Mouse (Mus musculus): Measurements from ENCODE around the gene Krt26. TPM values are rescaled to one million over a fixed set of nuclear protein-coding genes. Genes with fewer than 3 reads are reported as not detected.
A peak's percentile ranks its signal among the peaks of the same experiment; 100 is the strongest.

Gene Krt26
- polyA plus RNA-seq, 1 experiment from 2014 or later: 0.12 TPM

DNA sequence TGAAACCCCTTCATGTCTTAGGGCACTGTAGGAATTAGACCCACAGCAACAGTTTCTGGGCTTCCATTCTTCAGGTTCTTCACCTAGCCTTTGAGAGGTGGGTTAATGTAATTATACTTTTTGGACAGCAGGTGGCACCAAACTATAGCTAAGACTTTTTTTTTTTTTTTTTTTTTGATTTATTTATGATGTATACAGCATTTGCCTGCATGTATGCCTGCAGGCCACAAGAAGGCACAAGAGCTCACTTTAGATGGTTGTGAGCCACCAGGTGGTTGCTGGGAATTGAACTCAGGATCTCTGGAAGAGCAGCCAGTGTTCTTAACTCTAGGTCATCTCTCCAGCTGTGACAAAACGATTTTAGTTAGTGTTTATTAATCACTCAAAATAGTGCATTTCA is 26.9 kb downstream of the Krt26 start:
- ATAC-seq (ENCODE audit: low FRiP score) (no peak), DNase-seq (ENCODE audit: low spot score) (peak; percentile 62)
- no peaks in the 10 kb centered on the region for H3K4me1 ChIP-seq (replicated peaks; ENCODE audit: control insufficient read depth, insufficient read depth, low read length)
- 96% methylated on average over 1 of the region's 1 CpGs for WGBS
- no peak overlapping the region for H3K9ac ChIP-seq (ENCODE audit: low read depth, low read length)
- no peaks in the 10 kb centered on the region for H3K9me3 ChIP-seq (ENCODE audit: control insufficient read depth, low read length)
- H3K36me3 ChIP-seq (ENCODE audit: control insufficient read depth, insufficient read depth, low read length): no peaks in the 10 kb centered on the region
- no peak overlapping the region for H3K4me3 ChIP-seq (ENCODE audit: low read depth, low read length)
- no peak overlapping the region for H3K4me2 ChIP-seq (replicated peaks; ENCODE audit: low read depth, low read length)
- no peak overlapping the region for H3K27ac ChIP-seq (ENCODE audit: low read depth, low read length)
- H3K27me3 ChIP-seq (ENCODE audit: control insufficient read depth, insufficient read depth, low read length): no peaks in the 10 kb centered on the region

GRCm38 (mm10) chr11:99307579-99307978 is 30.2 kb downstream of the Krt26 start:
- Histone ChIP-seq H3K4me2 (replicated peaks; ENCODE audit: low read depth, low read length) (no peak overlapping the region), H3K9ac (ENCODE audit: low read depth, low read length) (no peak overlapping the region), H3K4me1 (replicated peaks; ENCODE audit: control insufficient read depth, insufficient read depth, low read length) (no peaks in the 10 kb centered on the region), H3K9me3 (ENCODE audit: control insufficient read depth, low read length) (no peaks in the 10 kb centered on the region), H3K27ac (ENCODE audit: low read depth, low read length) (no peak overlapping the region), H3K4me3 (ENCODE audit: low read depth, low read length) (no peak overlapping the region), H3K36me3 (ENCODE audit: control insufficient read depth, insufficient read depth, low read length) (no peaks in the 10 kb centered on the region), H3K27me3 (ENCODE audit: control insufficient read depth, insufficient read depth, low read length) (no peaks in the 10 kb centered on the region)
- DNase-seq (ENCODE audit: low spot score) (peak; percentile 79), ATAC-seq (ENCODE audit: low FRiP score) (no peak)
- WGBS: 41% methylated on average over 2 of the region's 2 CpGs

- DNase-seq (ENCODE audit: low spot score) (no peak), ATAC-seq (ENCODE audit: low FRiP score) (no peak)
- no peak overlapping the region for H3K4me2 ChIP-seq (replicated peaks; ENCODE audit: low read depth, low read length)
- H3K9ac ChIP-seq (ENCODE audit: low read depth, low read length): no peak overlapping the region
- WGBS: 66% methylated on average over 5 of the region's 5 CpGs
- no peaks in the 10 kb centered on the region for H3K9me3 ChIP-seq (ENCODE audit: control insufficient read depth, low read length)
- no peaks in the 10 kb centered on the region for H3K27me3 ChIP-seq (ENCODE audit: control insufficient read depth, insufficient read depth, low read length)
- H3K36me3 ChIP-seq (ENCODE audit: control insufficient read depth, insufficient read depth, low read length): no peaks in the 10 kb centered on the region
- H3K4me1 ChIP-seq (replicated peaks; ENCODE audit: control insufficient read depth, insufficient read depth, low read length): no peaks in the 10 kb centered on the region
- H3K27ac ChIP-seq (ENCODE audit: low read depth, low read length): no peak overlapping the region
- no peak overlapping the region for H3K4me3 ChIP-seq (ENCODE audit: low read depth, low read length)
These were observed 42.7 kb downstream of the Krt26 start for GRCm38 (mm10) chr11:99295039-99295438.

DNA sequence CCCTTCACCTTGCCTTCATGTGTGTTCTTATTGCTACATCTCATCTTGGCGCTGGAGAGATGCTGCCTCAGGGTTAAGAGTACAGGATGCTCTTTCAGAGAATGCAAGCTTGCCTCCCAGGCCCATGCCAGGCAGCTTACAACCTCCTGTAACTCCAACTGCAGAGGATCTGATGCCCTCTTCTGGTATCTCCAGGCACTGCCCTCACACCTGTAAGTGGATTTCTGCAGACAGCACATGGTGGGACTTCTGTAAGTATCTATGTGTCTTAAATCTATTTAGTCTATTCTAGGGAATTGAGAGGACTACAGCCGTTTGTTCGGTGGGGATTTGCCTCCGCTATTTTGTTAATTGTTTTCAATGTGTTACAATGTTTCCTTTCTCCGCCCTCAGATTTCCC is 44.9 kb downstream of the Krt26 start:
- WGBS: 56% methylated on average over 5 of the region's 5 CpGs

DNA sequence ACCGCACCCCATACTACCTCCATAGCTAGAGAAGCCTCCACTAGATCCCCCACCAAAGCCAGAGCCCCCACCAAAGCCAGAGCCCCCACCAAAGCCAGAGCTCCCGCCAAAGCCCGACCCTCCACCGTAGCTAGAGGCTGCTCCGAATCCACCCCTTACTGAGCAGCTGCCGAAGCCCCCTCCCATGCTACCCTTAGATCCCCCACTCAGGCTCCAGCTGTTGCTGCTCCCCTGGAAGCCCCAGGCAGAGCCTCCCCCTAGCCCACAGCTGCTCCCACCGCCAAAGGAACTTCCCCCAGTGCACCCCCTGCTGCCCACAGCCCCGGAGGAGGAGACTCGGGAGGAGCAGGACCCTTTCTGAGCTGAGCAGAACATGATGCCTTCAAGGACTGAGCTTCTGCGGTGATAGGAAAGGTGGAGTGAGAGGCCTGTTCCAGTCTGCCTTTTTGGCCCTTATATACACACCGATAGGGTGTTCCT is 52.9 kb downstream of the Krt26 start, which contains the start of gene Krt24:
Krt24 (minus strand) TSS at position 430 of the 480 bp plus-strand sequence.
- WGBS: 44% methylated on average over 11 of the region's 11 CpGs
- ATAC-seq (ENCODE audit: low FRiP score) (no peak), DNase-seq (ENCODE audit: low spot score) (no peak)
- Histone ChIP-seq H3K27ac (ENCODE audit: low read depth, low read length) (no peak within 1 kb of the TSS), H3K4me3 (ENCODE audit: low read depth, low read length) (no peak within 1 kb of the TSS), H3K4me1 (replicated peaks; ENCODE audit: control insufficient read depth, insufficient read depth, low read length) (peaks cover 3% of the 10 kb centered on the region; the same call in 1 of the 2 replicates), H3K36me3 (ENCODE audit: control insufficient read depth, insufficient read depth, low read length) (no peaks in the 10 kb centered on the region), H3K27me3 (ENCODE audit: control insufficient read depth, insufficient read depth, low read length) (no peaks in the 10 kb centered on the region), H3K4me2 (replicated peaks; ENCODE audit: low read depth, low read length) (no peak within 1 kb of the TSS), H3K9ac (ENCODE audit: low read depth, low read length) (no peak within 1 kb of the TSS), H3K9me3 (ENCODE audit: control insufficient read depth, low read length) (no peaks in the 10 kb centered on the region)

More for the DNA sequence above, 44.9 kb downstream of the Krt26 start:
- Histone ChIP-seq H3K36me3 (ENCODE audit: control insufficient read depth, insufficient read depth, low read length) (no peaks in the 10 kb centered on the region), H3K4me1 (replicated peaks; ENCODE audit: control insufficient read depth, insufficient read depth, low read length) (no peaks in the 10 kb centered on the region), H3K27ac (ENCODE audit: low read depth, low read length) (no peak overlapping the region), H3K4me2 (replicated peaks; ENCODE audit: low read depth, low read length) (no peak overlapping the region), H3K4me3 (ENCODE audit: low read depth, low read length) (no peak overlapping the region), H3K9ac (ENCODE audit: low read depth, low read length) (no peak overlapping the region), H3K9me3 (ENCODE audit: control insufficient read depth, low read length) (no peaks in the 10 kb centered on the region), H3K27me3 (ENCODE audit: control insufficient read depth, insufficient read depth, low read length) (no peaks in the 10 kb centered on the region)
- ATAC-seq (ENCODE audit: low FRiP score) (no peak), DNase-seq (ENCODE audit: low spot score) (peak; percentile 51)

- no peak overlapping the region for H3K9ac ChIP-seq (ENCODE audit: low read depth, low read length)
- peaks cover 3% of the 10 kb centered on the region; the same call in 1 of the 2 replicates for H3K4me1 ChIP-seq (replicated peaks; ENCODE audit: control insufficient read depth, insufficient read depth, low read length)
- H3K36me3 ChIP-seq (ENCODE audit: control insufficient read depth, insufficient read depth, low read length): no peaks in the 10 kb centered on the region
- no peak for ATAC-seq (ENCODE audit: low FRiP score)
- no peak overlapping the region for H3K27ac ChIP-seq (ENCODE audit: low read depth, low read length)
- no peak for DNase-seq (ENCODE audit: low spot score)
- H3K9me3 ChIP-seq (ENCODE audit: control insufficient read depth, low read length): no peaks in the 10 kb centered on the region
- WGBS: 72% methylated on average over 5 of the region's 5 CpGs
- no peak overlapping the region for H3K4me3 ChIP-seq (ENCODE audit: low read depth, low read length)
- H3K27me3 ChIP-seq (ENCODE audit: control insufficient read depth, insufficient read depth, low read length): no peaks in the 10 kb centered on the region
- no peak overlapping the region for H3K4me2 ChIP-seq (replicated peaks; ENCODE audit: low read depth, low read length)
These were observed 53.8 kb downstream of the Krt26 start for GRCm38 (mm10) chr11:99284011-99284410.

DNA sequence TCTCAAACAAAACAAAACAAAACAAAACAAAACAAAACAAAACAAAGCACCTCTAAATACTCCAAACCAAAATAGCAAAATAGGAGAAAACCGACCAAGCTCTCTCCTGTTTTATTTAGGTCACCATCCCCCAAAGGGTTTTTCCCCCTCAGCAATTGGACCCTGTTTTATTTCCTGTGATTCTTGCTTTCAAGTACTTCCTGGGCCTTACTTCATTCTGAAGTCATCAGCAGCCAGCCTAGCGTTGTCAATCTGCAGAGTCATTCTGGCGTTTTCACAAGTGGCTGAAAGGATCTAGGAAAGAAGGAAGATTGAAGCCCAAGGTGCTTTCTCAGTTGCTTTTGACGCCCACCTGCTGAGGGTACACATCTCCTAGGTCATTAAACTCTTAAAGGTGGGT is 54.4 kb downstream of the Krt26 start:
- DNase-seq (ENCODE audit: low spot score) (no peak), ATAC-seq (ENCODE audit: low FRiP score) (no peak)
- 59% methylated on average over 4 of the region's 4 CpGs for WGBS
- H3K4me2 ChIP-seq (replicated peaks; ENCODE audit: low read depth, low read length): no peak overlapping the region
- no peaks in the 10 kb centered on the region for H3K36me3 ChIP-seq (ENCODE audit: control insufficient read depth, insufficient read depth, low read length)
- H3K4me3 ChIP-seq (ENCODE audit: low read depth, low read length): no peak overlapping the region
- peaks cover 3% of the 10 kb centered on the region; the same call in 1 of the 2 replicates for H3K4me1 ChIP-seq (replicated peaks; ENCODE audit: control insufficient read depth, insufficient read depth, low read length)
- H3K9ac ChIP-seq (ENCODE audit: low read depth, low read length): no peak overlapping the region
- H3K9me3 ChIP-seq (ENCODE audit: control insufficient read depth, low read length): no peaks in the 10 kb centered on the region
- H3K27me3 ChIP-seq (ENCODE audit: control insufficient read depth, insufficient read depth, low read length): no peaks in the 10 kb centered on the region
- H3K27ac ChIP-seq (ENCODE audit: low read depth, low read length): no peak overlapping the region

DNA sequence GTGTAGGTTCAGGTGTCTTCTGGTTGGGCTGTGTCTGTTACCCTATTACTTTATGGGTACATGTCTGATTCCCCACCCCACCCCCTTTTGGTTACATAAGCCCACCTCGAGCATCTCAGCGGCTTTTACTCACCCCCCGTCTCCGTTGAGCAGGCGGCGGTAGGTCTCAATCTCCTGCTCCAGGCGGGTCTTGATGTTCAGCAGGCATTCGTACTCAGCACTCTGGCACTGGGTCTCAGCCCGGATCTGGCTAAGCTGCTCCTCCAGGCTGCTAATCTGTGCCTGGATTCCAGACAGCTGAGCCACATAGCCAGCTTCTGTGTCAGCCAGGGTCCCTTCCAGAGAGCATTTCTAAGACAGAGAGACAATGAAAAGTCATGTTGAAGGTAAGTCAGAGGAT is 56.6 kb downstream of the Krt26 start:
- peaks cover 3% of the 10 kb centered on the region; the same call in 1 of the 2 replicates for H3K4me1 ChIP-seq (replicated peaks; ENCODE audit: control insufficient read depth, insufficient read depth, low read length)
- DNase-seq (ENCODE audit: low spot score) (no peak), ATAC-seq (ENCODE audit: low FRiP score) (no peak)
- no peaks in the 10 kb centered on the region for H3K36me3 ChIP-seq (ENCODE audit: control insufficient read depth, insufficient read depth, low read length)
- H3K9me3 ChIP-seq (ENCODE audit: control insufficient read depth, low read length): no peaks in the 10 kb centered on the region
- no peak overlapping the region for H3K4me2 ChIP-seq (replicated peaks; ENCODE audit: low read depth, low read length)
- no peak overlapping the region for H3K27ac ChIP-seq (ENCODE audit: low read depth, low read length)
- no peak overlapping the region for H3K4me3 ChIP-seq (ENCODE audit: low read depth, low read length)
- no peak overlapping the region for H3K9ac ChIP-seq (ENCODE audit: low read depth, low read length)
- H3K27me3 ChIP-seq (ENCODE audit: control insufficient read depth, insufficient read depth, low read length): no peaks in the 10 kb centered on the region
- WGBS: 82% methylated on average over 9 of the region's 9 CpGs

DNA sequence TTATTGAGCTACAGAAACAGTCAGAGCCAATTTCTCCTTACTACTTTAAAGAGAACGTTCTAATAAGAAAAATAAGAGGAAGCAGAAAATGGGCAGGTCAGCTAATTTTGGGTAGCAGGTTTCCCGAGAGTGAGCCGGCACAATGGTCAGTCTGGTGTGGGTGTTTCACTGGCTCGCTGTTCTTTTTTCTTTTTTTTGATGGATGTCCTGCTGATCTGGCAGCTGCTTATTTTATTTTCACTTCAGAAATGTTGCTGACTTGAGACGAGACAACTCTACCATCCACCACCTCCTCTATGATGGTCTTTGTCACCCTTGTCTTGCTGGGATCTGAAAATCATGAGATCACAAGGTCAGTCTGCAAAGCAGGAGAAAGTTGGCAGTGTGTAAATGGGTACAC is 57.8 kb downstream of the Krt26 start:
- 79% methylated on average over 5 of the region's 5 CpGs for WGBS
- peaks cover 2% of the 10 kb centered on the region; the same call in 1 of the 2 replicates for H3K4me1 ChIP-seq (replicated peaks; ENCODE audit: control insufficient read depth, insufficient read depth, low read length)
- H3K27ac ChIP-seq (ENCODE audit: low read depth, low read length): no peak overlapping the region
- no peaks in the 10 kb centered on the region for H3K36me3 ChIP-seq (ENCODE audit: control insufficient read depth, insufficient read depth, low read length)
- H3K9me3 ChIP-seq (ENCODE audit: control insufficient read depth, low read length): no peaks in the 10 kb centered on the region
- no peaks in the 10 kb centered on the region for H3K27me3 ChIP-seq (ENCODE audit: control insufficient read depth, insufficient read depth, low read length)
- H3K4me2 ChIP-seq (replicated peaks; ENCODE audit: low read depth, low read length): no peak overlapping the region
- no peak overlapping the region for H3K9ac ChIP-seq (ENCODE audit: low read depth, low read length)
- no peak for DNase-seq (ENCODE audit: low spot score)
- no peak overlapping the region for H3K4me3 ChIP-seq (ENCODE audit: low read depth, low read length)
- ATAC-seq (ENCODE audit: low FRiP score): no peak

Measured in hindbrain, embryonic 11.5 days (tissue).